Mouse (Mus musculus) cerebellum, adult 11 months (tissue): ENCODE data around the gene Zscan4e.
"Not testable (repeated sequence)": the region's sequence is repeated elsewhere in the genome, so short reads cannot be mapped to it uniquely, and the experiment has no call there.

ENCODE experiments used
- DNase-seq: peaks from one replicate; pipeline ENCODE4 v3.0.0; 2022

Gene Zscan4e

DNA sequence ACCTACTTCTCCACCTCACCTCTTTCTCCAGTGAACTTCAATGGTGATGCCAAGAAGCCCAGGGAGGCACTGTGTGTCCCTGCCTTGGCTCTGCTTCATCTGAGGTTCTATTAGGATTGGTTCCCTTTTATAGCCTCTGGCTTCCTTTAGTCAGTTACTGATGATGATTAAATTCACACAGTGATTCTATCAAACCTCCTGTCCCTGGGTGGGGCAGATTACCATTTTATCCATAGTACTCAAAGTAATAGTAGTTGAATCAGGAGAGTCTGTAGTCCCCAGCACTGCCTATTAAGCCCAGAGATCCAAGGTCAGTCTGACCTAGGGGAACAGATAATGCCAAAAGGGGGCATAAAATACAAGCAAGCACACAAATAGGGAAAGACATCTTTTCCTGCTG, at the start of gene Zscan4e:
Zscan4e (minus strand) TSS at position 101 of the 400 bp plus-strand sequence.
- DNase-seq: not testable (repeated sequence)
